Mouse (Mus musculus): ENCODE measurements around the gene Phlda2.

DNA sequence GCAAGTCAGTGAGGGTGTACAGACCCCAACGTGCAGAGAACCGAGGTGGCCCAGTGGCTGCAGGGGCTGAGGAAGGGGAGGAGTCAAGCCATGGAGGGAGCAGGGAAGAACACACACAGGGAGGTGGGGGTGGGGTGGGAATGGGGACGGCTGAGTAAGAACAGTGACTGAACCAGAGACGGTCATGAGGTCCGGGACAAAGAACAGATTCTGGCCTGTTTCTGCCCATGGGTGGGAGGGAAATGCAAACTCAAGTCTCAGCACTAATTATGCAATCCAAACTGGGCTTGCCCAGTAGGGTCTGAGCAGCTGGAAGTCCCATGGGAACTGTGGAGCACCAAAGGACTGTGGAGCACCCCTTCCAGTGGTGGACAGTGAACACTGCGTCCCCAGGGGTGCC is 20.4 kb downstream of the Phlda2 start:
- no peak for TF ChIP-seq CTCF (IDR thresholded peaks at IDR 0.05; ENCODE audit: borderline replicate concordance, control insufficient read depth, extremely low read depth, insufficient read depth, low read length, poor library complexity)
- no peak for TF ChIP-seq POLR2A (IDR thresholded peaks at IDR 0.05; ENCODE audit: control insufficient read depth, extremely low read depth, insufficient read depth, low read length, poor library complexity)
